Mouse (Mus musculus): ENCODE data around the gene Myl10. TPM values are rescaled to one million over a fixed set of nuclear protein-coding genes. Genes with fewer than 3 reads are reported as not detected.
A peak's percentile ranks its signal among the peaks of the same experiment; 100 is the strongest.

The Myl10 gene
- polyA plus RNA-seq, 1 experiment from 2014 or later = not detected

GRCm38 (mm10) chr5:136696516-136696915 is 3.6 kb downstream of the Myl10 start:
- no peak overlapping the region for H3K4me3 ChIP-seq (ENCODE audit: low read depth, low read length)
- no peak for DNase-seq (ENCODE audit: low spot score)
- H3K36me3 ChIP-seq (ENCODE audit: control insufficient read depth, insufficient read depth, low read length) = no peaks in the 10 kb centered on the region
- no peak for ATAC-seq (replicated peaks; ENCODE audit: low FRiP score)
- no peak overlapping the region for H3K4me2 ChIP-seq (ENCODE audit: low read depth, low read length, severe bottlenecking)
- no peaks in the 10 kb centered on the region for H3K4me1 ChIP-seq (replicated peaks; ENCODE audit: control insufficient read depth, insufficient read depth, low read length)
- H3K27me3 ChIP-seq (ENCODE audit: control insufficient read depth, insufficient read depth, low read length) = no peaks in the 10 kb centered on the region
- H3K9ac ChIP-seq (ENCODE audit: low read length) = no peak overlapping the region
- no peaks in the 10 kb centered on the region; the same call in 1 of the 2 replicates for H3K9me3 ChIP-seq (ENCODE audit: control insufficient read depth, low read length)
- no peak overlapping the region for H3K27ac ChIP-seq (ENCODE audit: low read depth, low read length)
- WGBS = 89% methylated on average over 5 of the region's 5 CpGs

GRCm38 (mm10) chr5:136697618-136698017 is 4.7 kb downstream of the Myl10 start:
- no peak for DNase-seq (ENCODE audit: low spot score)
- H3K4me2 ChIP-seq (ENCODE audit: low read depth, low read length, severe bottlenecking) = no peak overlapping the region
- no peak overlapping the region for H3K9ac ChIP-seq (ENCODE audit: low read length)
- 82% methylated on average over 9 of the region's 9 CpGs for WGBS
- H3K4me1 ChIP-seq (replicated peaks; ENCODE audit: control insufficient read depth, insufficient read depth, low read length) = no peaks in the 10 kb centered on the region
- no peak overlapping the region for H3K27ac ChIP-seq (ENCODE audit: low read depth, low read length)
- no peak overlapping the region for H3K4me3 ChIP-seq (ENCODE audit: low read depth, low read length)
- no peaks in the 10 kb centered on the region for H3K27me3 ChIP-seq (ENCODE audit: control insufficient read depth, insufficient read depth, low read length)
- ATAC-seq (replicated peaks; ENCODE audit: low FRiP score) = no peak
- no peaks in the 10 kb centered on the region; the same call in 1 of the 2 replicates for H3K9me3 ChIP-seq (ENCODE audit: control insufficient read depth, low read length)
- no peaks in the 10 kb centered on the region for H3K36me3 ChIP-seq (ENCODE audit: control insufficient read depth, insufficient read depth, low read length)

- DNase-seq (ENCODE audit: low spot score) (no peak), ATAC-seq (replicated peaks; ENCODE audit: low FRiP score) (no peak)
- Histone ChIP-seq H3K27ac (ENCODE audit: low read depth, low read length) (no peak overlapping the region), H3K9me3 (ENCODE audit: control insufficient read depth, low read length) (no peaks in the 10 kb centered on the region; the same call in 1 of the 2 replicates), H3K4me2 (ENCODE audit: low read depth, low read length, severe bottlenecking) (no peak overlapping the region), H3K4me3 (ENCODE audit: low read depth, low read length) (no peak overlapping the region), H3K36me3 (ENCODE audit: control insufficient read depth, insufficient read depth, low read length) (no peaks in the 10 kb centered on the region), H3K9ac (ENCODE audit: low read length) (no peak overlapping the region), H3K27me3 (ENCODE audit: control insufficient read depth, insufficient read depth, low read length) (no peaks in the 10 kb centered on the region), H3K4me1 (replicated peaks; ENCODE audit: control insufficient read depth, insufficient read depth, low read length) (no peaks in the 10 kb centered on the region)
- WGBS = 74% methylated on average over 3 of the region's 3 CpGs
Measured at GRCm38 (mm10) chr5:136702159-136702725, 9.3 kb downstream of the Myl10 start.

GRCm38 (mm10) chr5:136703751-136704150 is 10.8 kb downstream of the Myl10 start:
- no peak overlapping the region for H3K4me3 ChIP-seq (ENCODE audit: low read depth, low read length)
- no peaks in the 10 kb centered on the region; the same call in 1 of the 2 replicates for H3K9me3 ChIP-seq (ENCODE audit: control insufficient read depth, low read length)
- no peak overlapping the region for H3K27ac ChIP-seq (ENCODE audit: low read depth, low read length)
- no peak overlapping the region for H3K4me2 ChIP-seq (ENCODE audit: low read depth, low read length, severe bottlenecking)
- no peaks in the 10 kb centered on the region for H3K4me1 ChIP-seq (replicated peaks; ENCODE audit: control insufficient read depth, insufficient read depth, low read length)
- WGBS = 52% methylated on average over 3 of the region's 3 CpGs
- no peaks in the 10 kb centered on the region for H3K36me3 ChIP-seq (ENCODE audit: control insufficient read depth, insufficient read depth, low read length)
- H3K9ac ChIP-seq (ENCODE audit: low read length) = no peak overlapping the region
- no peak for ATAC-seq (replicated peaks; ENCODE audit: low FRiP score)
- peak; percentile 70 for DNase-seq (ENCODE audit: low spot score)
- no peaks in the 10 kb centered on the region for H3K27me3 ChIP-seq (ENCODE audit: control insufficient read depth, insufficient read depth, low read length)

- no peak for ATAC-seq (replicated peaks; ENCODE audit: low FRiP score)
- DNase-seq (ENCODE audit: low spot score) = no peak
Measured at GRCm38 (mm10) chr5:136704151-136704550, 11.2 kb downstream of the Myl10 start.

GRCm38 (mm10) chr5:136705532-136705931 is 12.6 kb downstream of the Myl10 start:
- no peak for ATAC-seq (replicated peaks; ENCODE audit: low FRiP score)
- no peaks in the 10 kb centered on the region for H3K9me3 ChIP-seq (ENCODE audit: control insufficient read depth, low read length)
- H3K9ac ChIP-seq (ENCODE audit: low read length) = no peak overlapping the region
- no peaks in the 10 kb centered on the region for H3K36me3 ChIP-seq (ENCODE audit: control insufficient read depth, insufficient read depth, low read length)
- H3K27me3 ChIP-seq (ENCODE audit: control insufficient read depth, insufficient read depth, low read length) = no peaks in the 10 kb centered on the region
- no peak overlapping the region for H3K4me3 ChIP-seq (ENCODE audit: low read depth, low read length)
- H3K4me2 ChIP-seq (ENCODE audit: low read depth, low read length, severe bottlenecking) = no peak overlapping the region
- H3K4me1 ChIP-seq (replicated peaks; ENCODE audit: control insufficient read depth, insufficient read depth, low read length) = no peaks in the 10 kb centered on the region
- 98% methylated on average over 3 of the region's 3 CpGs for WGBS
- DNase-seq (ENCODE audit: low spot score) = no peak
- H3K27ac ChIP-seq (ENCODE audit: low read depth, low read length) = no peak overlapping the region

More at GRCm38 (mm10) chr5:136704151-136704550, 11.2 kb downstream of the Myl10 start:
- Histone ChIP-seq H3K9me3 (ENCODE audit: control insufficient read depth, low read length) (no peaks in the 10 kb centered on the region; the same call in 1 of the 2 replicates), H3K27ac (ENCODE audit: low read depth, low read length) (no peak overlapping the region), H3K4me2 (ENCODE audit: low read depth, low read length, severe bottlenecking) (no peak overlapping the region), H3K27me3 (ENCODE audit: control insufficient read depth, insufficient read depth, low read length) (no peaks in the 10 kb centered on the region), H3K4me1 (replicated peaks; ENCODE audit: control insufficient read depth, insufficient read depth, low read length) (no peaks in the 10 kb centered on the region), H3K4me3 (ENCODE audit: low read depth, low read length) (no peak overlapping the region), H3K36me3 (ENCODE audit: control insufficient read depth, insufficient read depth, low read length) (no peaks in the 10 kb centered on the region), H3K9ac (ENCODE audit: low read length) (no peak overlapping the region)
- 87% methylated on average over 8 of the region's 8 CpGs for WGBS

GRCm38 (mm10) chr5:136706803-136707202 is 13.9 kb downstream of the Myl10 start:
- ATAC-seq (replicated peaks; ENCODE audit: low FRiP score) (no peak), DNase-seq (ENCODE audit: low spot score) (peak; percentile 88)
- Histone ChIP-seq H3K4me2 (ENCODE audit: low read depth, low read length, severe bottlenecking) (no peak overlapping the region), H3K36me3 (ENCODE audit: control insufficient read depth, insufficient read depth, low read length) (no peaks in the 10 kb centered on the region), H3K27me3 (ENCODE audit: control insufficient read depth, insufficient read depth, low read length) (no peaks in the 10 kb centered on the region), H3K9me3 (ENCODE audit: control insufficient read depth, low read length) (no peaks in the 10 kb centered on the region), H3K27ac (ENCODE audit: low read depth, low read length) (no peak overlapping the region), H3K9ac (ENCODE audit: low read length) (no peak overlapping the region), H3K4me1 (replicated peaks; ENCODE audit: control insufficient read depth, insufficient read depth, low read length) (no peaks in the 10 kb centered on the region), H3K4me3 (ENCODE audit: low read depth, low read length) (no peak overlapping the region)
- 1% methylated on average over 9 of the region's 9 CpGs for WGBS

- H3K27me3 ChIP-seq (ENCODE audit: control insufficient read depth, insufficient read depth, low read length) = no peaks in the 10 kb centered on the region
- DNase-seq (ENCODE audit: low spot score) (no peak), ATAC-seq (replicated peaks; ENCODE audit: low FRiP score) (no peak)
- H3K36me3 ChIP-seq (ENCODE audit: control insufficient read depth, insufficient read depth, low read length) = no peaks in the 10 kb centered on the region
- no peaks in the 10 kb centered on the region for H3K9me3 ChIP-seq (ENCODE audit: control insufficient read depth, low read length)
- no peaks in the 10 kb centered on the region for H3K4me1 ChIP-seq (replicated peaks; ENCODE audit: control insufficient read depth, insufficient read depth, low read length)
- H3K27ac ChIP-seq (ENCODE audit: low read depth, low read length) = no peak overlapping the region
- H3K9ac ChIP-seq (ENCODE audit: low read length) = no peak overlapping the region
- H3K4me2 ChIP-seq (ENCODE audit: low read depth, low read length, severe bottlenecking) = no peak overlapping the region
- WGBS = 84% methylated on average over 12 of the region's 12 CpGs
- H3K4me3 ChIP-seq (ENCODE audit: low read depth, low read length) = no peak overlapping the region
Measured at GRCm38 (mm10) chr5:136708116-136708515, 15.2 kb downstream of the Myl10 start.

- H3K27ac ChIP-seq (ENCODE audit: low read depth, low read length) = no peak overlapping the region
- H3K9me3 ChIP-seq (ENCODE audit: control insufficient read depth, low read length) = no peaks in the 10 kb centered on the region
- no peaks in the 10 kb centered on the region for H3K4me1 ChIP-seq (replicated peaks; ENCODE audit: control insufficient read depth, insufficient read depth, low read length)
- H3K36me3 ChIP-seq (ENCODE audit: control insufficient read depth, insufficient read depth, low read length) = no peaks in the 10 kb centered on the region
- no peaks in the 10 kb centered on the region for H3K27me3 ChIP-seq (ENCODE audit: control insufficient read depth, insufficient read depth, low read length)
- ATAC-seq (replicated peaks; ENCODE audit: low FRiP score) (no peak), DNase-seq (ENCODE audit: low spot score) (no peak)
- H3K4me2 ChIP-seq (ENCODE audit: low read depth, low read length, severe bottlenecking) = no peak overlapping the region
- H3K9ac ChIP-seq (ENCODE audit: low read length) = no peak overlapping the region
- WGBS = 49% methylated on average over 4 of the region's 4 CpGs
- H3K4me3 ChIP-seq (ENCODE audit: low read depth, low read length) = no peak overlapping the region
Measured at GRCm38 (mm10) chr5:136710742-136711141, 17.8 kb downstream of the Myl10 start.
